Mouse (Mus musculus) intestine, embryonic 15.5 days (tissue): Measurements from ENCODE around the gene Hipk3. TPM values are rescaled to one million over a fixed set of nuclear protein-coding genes. Genes with fewer than 3 reads are reported as not detected.

Source experiments
- ATAC-seq: fragments of 200-750 bp; cut with Nextera tagmentation; 2 replicates; pipeline ENCODE4 v1.8.0; 2017; ENCODE audit warnings: moderate TSS enrichment, moderate library complexity
- H3K27ac ChIP-seq: fragments of 300-500 bp; sonication (generic); 2 replicates; pipeline ENCODE4 v1.5.1; 2015; ENCODE audit warnings: mild to moderate bottlenecking, inconsistent platforms
- H3K27me3 ChIP-seq: fragments of 300-500 bp; sonication (generic); replicated peaks from 2 replicates; pipeline ENCODE4 v1.6.1; 2015; ENCODE audit warnings: inconsistent platforms
- H3K36me3 ChIP-seq: fragments of 300-500 bp; sonication (generic); 2 replicates; pipeline ENCODE4 v1.6.1; 2015; ENCODE audit warnings: inconsistent platforms
- H3K4me1 ChIP-seq: fragments of 300-500 bp; sonication (generic); replicated peaks from 2 replicates; pipeline ENCODE4 v1.6.1; 2015; ENCODE audit warnings: inconsistent platforms
- H3K4me2 ChIP-seq: fragments of 300-500 bp; sonication (generic); replicated peaks from 2 replicates; pipeline ENCODE4 v1.6.1; 2015; ENCODE audit warnings: mild to moderate bottlenecking, inconsistent platforms
- H3K4me3 ChIP-seq: fragments of 300-500 bp; sonication (generic); replicated peaks from 2 replicates; pipeline ENCODE4 v1.5.1; 2015; ENCODE audit warnings: inconsistent platforms
- H3K9ac ChIP-seq: fragments of 300-500 bp; sonication (generic); 2 replicates; pipeline ENCODE4 v1.6.1; 2015; ENCODE audit warnings: inconsistent platforms
- H3K9me3 ChIP-seq: fragments of 300-500 bp; sonication (generic); 2 replicates; pipeline ENCODE4 v1.6.1; 2016; ENCODE audit warnings: inconsistent platforms
- WGBS: fragments of 180-500 bp; shearing (Covaris S2); methylation state at CpG from one replicate; pipeline ENCODE4 v1.1.7; 2015; 5-methylcytosine and 5-hydroxymethylcytosine counted together
- polyA plus RNA-seq: library from polyadenylated mRNA; unstranded; fragments of >200 nt; fragmentation: Nextera tagmentation; extraction: Ambion mirVana; gene quantifications from 2 replicates; pipeline ENCODE4 v1.2.1, GENCODE M21; 2015

The Hipk3 gene
- polyA plus RNA-seq, 1 experiment from 2014 or later: 13.7 TPM

- no peak overlapping the region for H3K9ac ChIP-seq
- H3K4me1 ChIP-seq: 0 out of 2 replicates have a peak, but pooled peaks cover 5% of the 10 kb centered on the region
- H3K9me3 ChIP-seq: no peaks in the 10 kb centered on the region
- H3K27ac ChIP-seq: 0 out of 2 replicates have a peak overlapping the region, but pooled peaks have one; percentile 17
- no peaks in the 10 kb centered on the region for H3K36me3 ChIP-seq
- no peak overlapping the region for H3K4me2 ChIP-seq
- WGBS: 50% methylated on average over 9 of the region's 9 CpGs
- H3K4me3 ChIP-seq: no peak overlapping the region
- peak; percentile 65 for ATAC-seq
- H3K27me3 ChIP-seq: no peaks in the 10 kb centered on the region
Observed at GRCm38 (mm10) chr2:104466908-104467616, 27.2 kb downstream of the Hipk3 start.

DNA sequence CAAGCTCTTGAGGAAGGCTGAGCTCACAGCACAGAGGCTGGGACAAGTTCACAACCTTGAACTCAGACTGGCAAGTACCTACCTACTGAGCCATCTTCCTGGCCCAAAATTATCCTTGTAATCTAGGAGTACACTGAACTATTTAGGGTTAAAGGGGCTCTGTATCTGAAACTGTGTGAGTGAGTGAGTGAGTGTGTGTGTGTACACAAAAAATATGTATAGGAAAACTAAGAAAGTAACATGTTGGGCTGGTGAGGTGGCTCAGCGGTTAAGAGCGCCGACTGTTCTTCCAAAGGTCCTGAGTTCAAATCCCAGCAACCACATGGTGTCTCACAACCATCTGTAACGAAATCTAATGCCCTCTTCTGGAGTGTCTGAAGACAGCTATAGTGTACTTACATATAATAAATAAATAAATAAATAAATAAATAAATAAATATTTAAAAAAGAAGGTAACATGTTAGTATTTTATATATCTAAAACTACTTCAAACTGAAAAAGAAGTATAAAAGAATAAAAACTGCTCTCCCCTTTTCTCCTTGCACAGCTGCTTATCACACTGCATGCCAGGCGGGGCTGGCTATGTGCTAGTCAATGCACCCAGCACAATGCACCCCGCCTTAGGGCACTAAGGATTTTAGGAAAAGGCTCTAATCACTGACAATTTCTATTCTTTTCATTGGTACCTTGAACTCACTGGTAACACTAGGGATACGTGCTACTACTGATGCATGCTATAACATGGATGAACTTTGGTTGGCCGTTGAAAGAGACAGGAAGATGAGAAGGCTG, 28.4 kb downstream of the Hipk3 start:
- Histone ChIP-seq H3K27ac (no peak overlapping the region), H3K4me1 (0 out of 2 replicates have a peak, but pooled peaks cover 5% of the 10 kb centered on the region), H3K4me3 (no peak overlapping the region), H3K4me2 (no peak overlapping the region), H3K9me3 (no peaks in the 10 kb centered on the region), H3K9ac (no peak overlapping the region), H3K36me3 (no peaks in the 10 kb centered on the region), H3K27me3 (no peaks in the 10 kb centered on the region)
- 0 out of 2 replicates have a peak, but pooled peaks have one; percentile 32 for ATAC-seq
- WGBS: 92% methylated on average over 8 of the region's 8 CpGs

DNA sequence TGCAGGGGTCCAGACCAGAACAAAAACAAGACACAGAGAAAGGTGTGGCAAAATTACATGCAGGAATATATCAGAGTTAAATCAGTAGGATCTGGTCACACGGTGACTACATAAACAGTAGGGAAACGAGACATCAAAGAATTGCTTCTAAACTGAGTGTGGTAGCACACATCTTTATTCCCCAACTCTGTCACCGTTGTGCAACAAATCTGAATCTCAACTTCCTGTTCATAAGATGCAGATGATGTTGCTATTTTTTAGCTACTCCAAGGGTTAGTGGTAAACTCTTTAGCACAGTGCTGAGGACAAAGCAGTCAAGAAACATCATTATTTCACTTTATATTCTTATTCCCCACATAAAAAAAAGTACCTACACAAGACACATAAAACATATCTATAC, 34.2 kb downstream of the Hipk3 start:
- ATAC-seq: no peak
- Histone ChIP-seq H3K27me3 (no peaks in the 10 kb centered on the region), H3K4me1 (peaks cover 4% of the 10 kb centered on the region; the same call in 1 of the 2 replicates), H3K9me3 (no peaks in the 10 kb centered on the region), H3K36me3 (no peaks in the 10 kb centered on the region), H3K4me3 (no peak overlapping the region), H3K9ac (no peak overlapping the region), H3K27ac (no peak overlapping the region), H3K4me2 (no peak overlapping the region)
- 34% methylated on average over 3 of the region's 3 CpGs for WGBS

DNA sequence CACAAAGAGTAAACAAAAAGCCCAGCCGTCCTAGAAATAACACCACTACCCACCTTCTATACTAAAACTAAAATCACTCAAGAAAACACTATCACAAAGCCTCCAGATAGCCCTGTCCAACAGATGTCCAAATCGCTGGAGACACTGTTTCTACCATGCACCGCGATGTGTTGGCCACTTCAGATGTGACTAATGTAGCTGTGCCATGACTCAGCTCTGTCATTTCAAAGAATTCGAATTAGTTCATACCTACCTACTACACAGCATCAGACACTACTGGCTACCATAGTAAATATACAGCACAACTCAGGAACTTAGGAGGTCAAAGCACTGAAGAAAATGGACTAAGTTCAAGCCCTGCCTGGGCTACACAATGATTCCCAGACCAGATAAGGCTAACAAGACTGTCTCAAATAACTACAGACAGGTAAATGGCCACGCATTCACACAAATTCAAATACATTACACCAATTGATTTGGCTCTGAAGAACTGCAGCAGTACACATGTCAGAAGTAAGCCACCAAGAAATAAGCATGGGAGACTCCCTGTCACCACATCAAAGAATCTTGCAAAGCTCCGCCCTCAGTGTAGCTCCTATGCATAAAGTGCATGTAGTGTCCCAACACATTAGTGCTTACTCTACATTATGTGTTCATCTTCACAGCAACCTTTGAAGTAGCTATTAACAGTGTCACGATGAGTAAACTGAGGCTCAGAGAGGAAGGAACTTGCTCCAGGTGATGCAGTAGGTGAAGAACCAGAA, 35.5 kb downstream of the Hipk3 start:
- Histone ChIP-seq H3K36me3 (no peaks in the 10 kb centered on the region), H3K9ac (no peak overlapping the region), H3K9me3 (no peaks in the 10 kb centered on the region), H3K4me1 (peaks cover 4% of the 10 kb centered on the region; the same call in 1 of the 2 replicates), H3K4me2 (no peak overlapping the region), H3K27ac (no peak overlapping the region), H3K27me3 (no peaks in the 10 kb centered on the region), H3K4me3 (no peak overlapping the region)
- 85% methylated on average over 8 of the region's 8 CpGs for WGBS
- ATAC-seq: no peak

- no peak overlapping the region for H3K27ac ChIP-seq
- WGBS: 78% methylated on average over 3 of the region's 3 CpGs
- H3K4me3 ChIP-seq: no peak overlapping the region
- no peaks in the 10 kb centered on the region for H3K27me3 ChIP-seq
- no peaks in the 10 kb centered on the region for H3K36me3 ChIP-seq
- no peak overlapping the region for H3K9ac ChIP-seq
- H3K4me2 ChIP-seq: no peak overlapping the region
- H3K4me1 ChIP-seq: peaks cover 4% of the 10 kb centered on the region; the same call in 1 of the 2 replicates
- ATAC-seq: no peak
- H3K9me3 ChIP-seq: no peaks in the 10 kb centered on the region
Observed at GRCm38 (mm10) chr2:104457106-104457505, 37.1 kb downstream of the Hipk3 start.

DNA sequence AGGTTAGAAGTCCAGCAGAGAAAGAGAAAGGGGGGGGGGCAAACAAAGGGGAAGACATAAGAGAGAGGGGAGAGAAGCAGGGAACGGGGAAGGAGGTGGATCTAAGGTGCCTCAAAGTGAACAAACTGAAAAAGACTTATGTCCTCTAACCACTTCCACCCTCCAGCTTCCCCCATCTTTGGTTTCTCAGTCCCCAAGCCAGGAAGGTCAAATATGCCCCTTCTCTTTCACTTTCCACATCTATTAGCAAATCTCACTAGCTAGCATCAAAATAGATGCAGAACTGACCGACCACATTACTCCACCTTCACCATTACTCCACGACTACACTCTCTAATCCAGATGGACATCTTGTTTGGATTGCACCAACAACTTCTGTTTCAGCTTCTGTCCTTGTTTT, 43.6 kb downstream of the Hipk3 start:
- Histone ChIP-seq H3K4me3 (no peak overlapping the region), H3K9me3 (no peaks in the 10 kb centered on the region), H3K4me1 (peaks cover 3% of the 10 kb centered on the region; the same call in 1 of the 2 replicates), H3K27me3 (no peaks in the 10 kb centered on the region), H3K4me2 (no peak overlapping the region), H3K27ac (no peak overlapping the region), H3K36me3 (no peaks in the 10 kb centered on the region), H3K9ac (no peak overlapping the region)
- 68% methylated on average over 3 of the region's 3 CpGs for WGBS
- no peak; the same call in 1 of the 2 replicates for ATAC-seq

DNA sequence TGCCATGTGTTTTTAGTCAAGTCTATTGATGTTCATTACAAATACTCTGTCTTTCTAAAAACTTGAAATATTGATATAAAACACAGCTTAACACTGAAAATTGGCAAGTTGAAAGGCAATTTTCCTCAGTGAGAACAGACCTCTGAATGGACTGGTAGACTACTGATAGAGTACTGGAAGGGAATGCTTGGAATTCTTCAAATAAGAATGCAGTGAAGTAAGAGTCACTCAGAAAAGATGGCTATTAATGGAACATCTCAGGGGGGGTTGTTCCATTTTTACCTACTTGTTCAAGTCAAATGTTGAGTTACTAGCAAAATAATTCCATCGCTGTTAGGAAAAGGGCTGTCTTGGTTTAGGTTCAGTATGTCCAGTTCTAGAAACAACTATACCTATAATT, 45.1 kb downstream of the Hipk3 start:
- no peak overlapping the region for H3K4me2 ChIP-seq
- WGBS: 82% methylated on average over 1 of the region's 1 CpGs
- no peaks in the 10 kb centered on the region for H3K9me3 ChIP-seq
- no peaks in the 10 kb centered on the region for H3K36me3 ChIP-seq
- no peak overlapping the region for H3K27ac ChIP-seq
- no peak for ATAC-seq
- H3K4me3 ChIP-seq: no peak overlapping the region
- no peak overlapping the region for H3K9ac ChIP-seq
- H3K4me1 ChIP-seq: peaks cover 3% of the 10 kb centered on the region; the same call in 1 of the 2 replicates
- no peaks in the 10 kb centered on the region for H3K27me3 ChIP-seq

GRCm38 (mm10) chr2:104448201-104448600, 46.0 kb downstream of the Hipk3 start:
- 85% methylated on average over 4 of the region's 4 CpGs for WGBS
- no peaks in the 10 kb centered on the region for H3K36me3 ChIP-seq
- ATAC-seq: no peak
- no peak overlapping the region for H3K4me3 ChIP-seq
- H3K4me2 ChIP-seq: no peak overlapping the region
- no peak overlapping the region for H3K27ac ChIP-seq
- H3K9ac ChIP-seq: no peak overlapping the region
- peaks cover 3% of the 10 kb centered on the region; the same call in 1 of the 2 replicates for H3K4me1 ChIP-seq
- no peaks in the 10 kb centered on the region for H3K9me3 ChIP-seq
- H3K27me3 ChIP-seq: no peaks in the 10 kb centered on the region

DNA sequence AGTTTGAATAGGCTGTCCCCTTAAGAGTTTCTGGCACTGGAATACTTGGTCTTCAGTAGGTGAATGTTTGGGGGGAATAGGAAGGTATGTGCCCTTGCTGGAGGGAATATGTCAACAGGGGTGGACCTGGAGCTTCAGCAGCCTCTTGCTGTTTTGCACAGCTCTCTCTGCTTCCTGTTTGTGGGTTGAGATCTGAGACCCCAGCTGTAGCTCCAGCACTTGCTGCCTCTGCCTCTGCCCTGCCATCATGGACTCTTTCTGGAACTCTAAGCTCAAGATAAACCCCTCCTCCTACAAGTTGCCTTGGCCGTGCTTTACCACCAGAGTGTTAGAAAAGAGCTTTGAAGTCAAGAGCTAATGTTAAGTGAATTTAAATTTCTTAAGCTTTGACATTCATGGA, 48.2 kb downstream of the Hipk3 start:
- Histone ChIP-seq H3K4me2 (no peak overlapping the region), H3K9ac (no peak overlapping the region), H3K27me3 (no peaks in the 10 kb centered on the region), H3K9me3 (no peaks in the 10 kb centered on the region), H3K36me3 (0 out of 2 replicates have a peak, but pooled peaks cover 2% of the 10 kb centered on the region), H3K4me1 (peaks cover 3% of the 10 kb centered on the region; the same call in 1 of the 2 replicates), H3K4me3 (no peak overlapping the region), H3K27ac (no peak overlapping the region)
- ATAC-seq: no peak
- WGBS: 67% methylated on average over 1 of the region's 1 CpGs

GRCm38 (mm10) chr2:104444776-104445175, 49.5 kb downstream of the Hipk3 start:
- no peak overlapping the region for H3K27ac ChIP-seq
- H3K9ac ChIP-seq: no peak overlapping the region
- no peak overlapping the region for H3K4me2 ChIP-seq
- 0 out of 2 replicates have a peak, but pooled peaks cover 2% of the 10 kb centered on the region for H3K36me3 ChIP-seq
- H3K9me3 ChIP-seq: no peaks in the 10 kb centered on the region
- ATAC-seq: peak; percentile 83
- H3K4me3 ChIP-seq: no peak overlapping the region
- H3K4me1 ChIP-seq: 0 out of 2 replicates have a peak, but pooled peaks cover 3% of the 10 kb centered on the region
- H3K27me3 ChIP-seq: no peaks in the 10 kb centered on the region
- 29% methylated on average over 2 of the region's 2 CpGs for WGBS

DNA sequence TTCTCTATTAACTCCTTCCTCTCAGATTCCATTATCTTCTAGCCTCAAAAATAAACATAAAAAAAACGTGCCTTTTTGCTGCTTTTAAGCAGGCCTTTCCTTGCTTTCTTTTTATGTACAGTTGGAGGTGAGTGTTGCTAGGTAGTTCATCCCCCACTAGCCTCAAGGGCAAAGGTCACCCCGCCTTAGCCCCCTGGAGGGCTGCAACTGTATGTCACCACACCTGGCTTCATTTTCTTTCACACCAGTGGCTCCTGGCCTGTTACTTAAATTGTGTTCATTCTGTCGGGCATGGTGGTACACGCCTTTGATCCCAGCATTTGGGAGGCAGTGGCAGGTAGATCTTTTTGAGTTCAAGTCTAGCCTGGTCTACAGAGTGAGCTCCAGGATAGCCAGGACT, 51.9 kb downstream of the Hipk3 start:
- H3K4me3 ChIP-seq: no peak overlapping the region
- no peaks in the 10 kb centered on the region for H3K4me1 ChIP-seq
- H3K36me3 ChIP-seq: 0 out of 2 replicates have a peak, but pooled peaks cover 5% of the 10 kb centered on the region
- ATAC-seq: no peak
- no peak overlapping the region for H3K27ac ChIP-seq
- H3K9ac ChIP-seq: no peak overlapping the region
- no peaks in the 10 kb centered on the region for H3K9me3 ChIP-seq
- H3K4me2 ChIP-seq: no peak overlapping the region
- no peaks in the 10 kb centered on the region for H3K27me3 ChIP-seq
- 71% methylated on average over 4 of the region's 4 CpGs for WGBS

GRCm38 (mm10) chr2:104436226-104436625, 58.0 kb downstream of the Hipk3 start:
- Histone ChIP-seq H3K4me2 (no peak overlapping the region), H3K9ac (no peak overlapping the region), H3K36me3 (peaks cover 26% of the 10 kb centered on the region), H3K4me1 (no peaks in the 10 kb centered on the region), H3K27me3 (no peaks in the 10 kb centered on the region), H3K4me3 (no peak overlapping the region), H3K27ac (no peak overlapping the region), H3K9me3 (no peaks in the 10 kb centered on the region)
- WGBS: 94% methylated on average over 3 of the region's 3 CpGs
- no peak for ATAC-seq
